Mouse (Mus musculus) liver, embryonic 15.5 days (tissue): ENCODE results near the gene Zdhhc22. TPM values are rescaled to one million over a fixed set of nuclear protein-coding genes. Genes with fewer than 3 reads are reported as not detected.

ENCODE experiments used
- ATAC-seq: fragments of 200-750 bp; cut with Nextera tagmentation; 2 replicates; pipeline ENCODE4 v1.8.0; 2017; ENCODE audit warnings: moderate number of reproducible peaks, mild to moderate bottlenecking, moderate library complexity; ENCODE audit not compliant: insufficient read depth
- H3K27ac ChIP-seq: fragments of 300-500 bp; sonication (generic); replicated peaks from 2 replicates; pipeline ENCODE4 v1.5.1; 2015; ENCODE audit warnings: mild to moderate bottlenecking, inconsistent platforms
- H3K27me3 ChIP-seq: fragments of 300-500 bp; sonication (generic); 2 replicates; pipeline ENCODE4 v1.6.1; 2015; ENCODE audit warnings: mild to moderate bottlenecking, inconsistent platforms
- H3K36me3 ChIP-seq: fragments of 300-500 bp; sonication (generic); replicated peaks from 2 replicates; pipeline ENCODE4 v1.6.1; 2015; ENCODE audit warnings: moderate library complexity, mild to moderate bottlenecking, inconsistent platforms
- H3K4me1 ChIP-seq: fragments of 300-500 bp; sonication (generic); replicated peaks from 2 replicates; pipeline ENCODE4 v1.6.1; 2015; ENCODE audit warnings: inconsistent platforms
- H3K4me2 ChIP-seq: fragments of 300-500 bp; sonication (generic); 2 replicates; pipeline ENCODE4 v1.6.1; 2015; ENCODE audit warnings: moderate library complexity, mild to moderate bottlenecking, inconsistent platforms
- H3K4me3 ChIP-seq: fragments of 300-500 bp; sonication (generic); replicated peaks from 2 replicates; pipeline ENCODE4 v1.5.1; 2015; ENCODE audit warnings: mild to moderate bottlenecking, inconsistent platforms
- H3K9ac ChIP-seq: fragments of 300-500 bp; sonication (generic); 2 replicates; pipeline ENCODE4 v1.6.1; 2015; ENCODE audit warnings: moderate library complexity, mild to moderate bottlenecking, inconsistent platforms
- H3K9me3 ChIP-seq: fragments of 300-500 bp; sonication (generic); replicated peaks from 2 replicates; pipeline ENCODE4 v1.6.1; 2016; ENCODE audit warnings: inconsistent platforms
- WGBS: fragments of 180-500 bp; shearing (Covaris S2); methylation state at CpG from one replicate; pipeline ENCODE4 v1.1.7; 2015; ENCODE audit warnings: mixed read lengths; ENCODE audit not compliant: insufficient replicate concordance; 5-methylcytosine and 5-hydroxymethylcytosine counted together
- polyA plus RNA-seq: library from polyadenylated mRNA; unstranded; fragments of >200 nt; fragmentation: Nextera tagmentation; extraction: Ambion mirVana; gene quantifications from 2 replicates; pipeline ENCODE4 v1.2.1, GENCODE M21; 2015

Gene Zdhhc22
- polyA plus RNA-seq, 1 experiment from 2014 or later, result 0.05 TPM

DNA sequence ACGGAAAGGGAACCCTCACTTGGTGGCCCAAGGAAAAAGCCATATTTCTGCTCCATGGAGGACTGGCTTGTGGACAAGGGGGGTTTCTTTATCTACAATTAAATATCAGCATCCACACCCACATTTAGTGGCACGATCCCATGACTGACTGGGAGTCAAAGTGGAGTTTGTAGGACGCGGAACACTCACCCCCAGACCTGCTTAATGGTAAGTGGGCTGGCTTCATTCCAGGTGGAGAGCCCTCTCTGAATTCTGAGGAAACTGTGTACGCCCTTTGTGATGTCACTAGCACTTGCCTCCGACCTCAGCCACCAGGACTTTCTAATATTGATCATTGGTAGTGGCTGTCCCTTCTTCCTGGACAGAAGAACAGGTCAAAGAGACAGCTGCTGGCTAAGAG, 30.8 kb upstream of the Zdhhc22 start, which contains the start of gene Tmem63c:
Gene Tmem63c, plus strand, starts transcription at position 301 of the 400 bp plus-strand sequence.
- 46% methylated on average over 6 of the region's 6 CpGs for whole genome bisulfite sequencing
- Histone ChIP-seq H3K4me1 (no peaks in the 10 kb centered on the region; the same call in 1 of the 2 replicates), H3K9me3 (no peaks in the 10 kb centered on the region), H3K36me3 (no peaks in the 10 kb centered on the region), H3K27me3 (peaks cover 21% of the 10 kb centered on the region), H3K4me3 (no peak within 1 kb of the TSS), H3K4me2 (no peak within 1 kb of the TSS), H3K9ac (no peak within 1 kb of the TSS), H3K27ac (no peak within 1 kb of the TSS)
- no peak for ATAC-seq

DNA sequence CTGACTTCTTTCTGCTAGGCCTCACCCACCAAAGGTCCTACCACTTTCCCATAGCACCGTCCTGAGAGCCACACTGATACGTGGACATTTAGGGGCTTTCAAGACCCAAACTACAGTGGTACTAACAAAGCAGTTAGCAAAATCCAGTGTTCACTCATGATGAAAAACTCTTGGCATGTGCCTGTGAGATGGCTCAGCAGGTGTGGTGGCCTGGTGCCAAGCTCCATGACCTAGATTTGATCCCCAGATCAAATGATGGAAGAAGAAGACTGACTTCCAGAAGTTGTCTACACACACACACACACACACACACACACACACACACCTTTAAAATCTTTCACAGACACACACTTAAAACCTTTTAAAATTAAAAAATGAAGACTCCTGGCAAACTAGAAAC, 28.5 kb upstream of the Zdhhc22 start:
- Histone ChIP-seq H3K9ac (no peak overlapping the region), H3K4me2 (no peak overlapping the region), H3K4me1 (no peaks in the 10 kb centered on the region), H3K36me3 (no peaks in the 10 kb centered on the region), H3K27ac (no peak overlapping the region), H3K4me3 (no peak overlapping the region), H3K27me3 (peaks cover 7% of the 10 kb centered on the region; the same call in 1 of the 2 replicates), H3K9me3 (no peaks in the 10 kb centered on the region)
- ATAC-seq, result no peak
- WGBS, result 73% methylated on average over 2 of the region's 2 CpGs

DNA sequence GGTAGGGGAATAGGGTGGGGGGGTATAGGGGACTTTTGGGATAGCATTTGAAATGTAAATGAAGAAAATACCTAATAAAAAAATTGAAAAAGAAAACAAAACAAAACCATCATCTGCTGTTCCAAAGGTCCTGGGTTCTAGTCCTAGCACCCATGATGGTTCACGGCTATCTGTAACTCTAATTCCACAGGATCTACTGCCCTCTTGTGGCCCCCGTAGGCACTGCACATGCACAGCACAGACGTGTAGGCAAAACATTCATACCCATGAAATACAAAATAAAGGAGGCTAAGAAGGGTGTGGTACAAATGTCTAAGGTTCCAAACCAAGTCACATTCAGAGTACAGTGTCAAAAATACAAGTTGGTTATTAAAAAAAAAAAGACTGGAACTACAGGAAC, 26.8 kb upstream of the Zdhhc22 start:
- H3K9ac ChIP-seq, result no peak overlapping the region
- H3K27me3 ChIP-seq, result peaks cover 7% of the 10 kb centered on the region; the same call in 1 of the 2 replicates
- H3K4me2 ChIP-seq, result no peak overlapping the region
- WGBS, result 25% methylated on average over 3 of the region's 3 CpGs
- H3K4me1 ChIP-seq, result no peaks in the 10 kb centered on the region
- H3K9me3 ChIP-seq, result no peaks in the 10 kb centered on the region
- ATAC-seq, result no peak
- no peak overlapping the region for H3K27ac ChIP-seq
- H3K36me3 ChIP-seq, result no peaks in the 10 kb centered on the region
- H3K4me3 ChIP-seq, result no peak overlapping the region

DNA sequence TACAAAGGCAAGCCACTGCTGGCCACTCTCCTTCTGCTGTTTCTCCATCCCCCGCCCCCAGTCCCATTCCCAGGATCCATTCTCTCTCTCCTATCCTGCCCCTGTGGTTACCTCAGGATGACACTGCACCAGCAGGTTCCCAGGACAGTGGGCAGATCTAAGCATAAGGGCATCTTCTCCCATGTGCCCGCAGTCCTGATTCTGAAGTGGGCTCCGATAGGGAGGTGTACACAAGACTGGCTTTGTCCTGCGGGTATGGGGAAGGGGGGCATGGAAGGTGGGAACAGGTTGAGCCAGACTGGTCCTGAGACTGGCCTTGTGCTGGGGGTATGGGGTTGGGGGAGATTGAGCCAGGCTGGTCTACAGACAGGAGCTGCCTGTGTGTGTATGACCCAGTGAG, 14.4 kb upstream of the Zdhhc22 start:
- 71% methylated on average over 4 of the region's 4 CpGs for WGBS
- no peak for ATAC-seq
- H3K27me3 ChIP-seq, result peaks cover 9% of the 10 kb centered on the region

DNA sequence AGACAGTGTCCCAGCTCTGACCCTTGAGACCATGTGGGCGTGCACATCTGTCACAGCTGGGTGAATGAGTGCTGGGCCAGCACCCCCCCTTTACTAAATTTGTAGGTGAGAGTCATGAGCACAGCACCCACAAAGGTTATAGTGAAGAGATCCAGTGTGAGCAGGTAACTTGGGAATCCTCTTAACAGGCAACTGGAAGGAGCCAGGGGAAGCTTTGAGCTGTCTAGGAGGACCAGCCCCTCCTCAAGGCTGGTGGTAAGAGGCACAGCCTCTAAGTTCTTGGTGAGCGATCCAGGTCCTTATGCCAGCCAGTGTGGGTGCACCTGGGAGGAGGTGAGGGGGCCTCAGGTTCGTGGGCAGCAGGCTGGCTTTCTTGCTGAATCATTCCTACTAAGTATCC, 13.4 kb upstream of the Zdhhc22 start:
- Histone ChIP-seq H3K9ac (no peak overlapping the region), H3K9me3 (no peaks in the 10 kb centered on the region), H3K4me2 (no peak overlapping the region), H3K27me3 (0 out of 2 replicates have a peak, but pooled peaks cover 5% of the 10 kb centered on the region), H3K36me3 (no peaks in the 10 kb centered on the region), H3K4me3 (no peak overlapping the region), H3K27ac (no peak overlapping the region), H3K4me1 (no peaks in the 10 kb centered on the region)
- WGBS, result 30% methylated on average over 3 of the region's 3 CpGs
- no peak for ATAC-seq

More for the DNA sequence above, 14.4 kb upstream of the Zdhhc22 start:
- H3K4me1 ChIP-seq, result no peaks in the 10 kb centered on the region
- H3K9me3 ChIP-seq, result no peaks in the 10 kb centered on the region
- no peak overlapping the region for H3K4me3 ChIP-seq
- no peak overlapping the region for H3K27ac ChIP-seq
- no peak overlapping the region for H3K9ac ChIP-seq
- no peaks in the 10 kb centered on the region for H3K36me3 ChIP-seq
- no peak overlapping the region for H3K4me2 ChIP-seq

DNA sequence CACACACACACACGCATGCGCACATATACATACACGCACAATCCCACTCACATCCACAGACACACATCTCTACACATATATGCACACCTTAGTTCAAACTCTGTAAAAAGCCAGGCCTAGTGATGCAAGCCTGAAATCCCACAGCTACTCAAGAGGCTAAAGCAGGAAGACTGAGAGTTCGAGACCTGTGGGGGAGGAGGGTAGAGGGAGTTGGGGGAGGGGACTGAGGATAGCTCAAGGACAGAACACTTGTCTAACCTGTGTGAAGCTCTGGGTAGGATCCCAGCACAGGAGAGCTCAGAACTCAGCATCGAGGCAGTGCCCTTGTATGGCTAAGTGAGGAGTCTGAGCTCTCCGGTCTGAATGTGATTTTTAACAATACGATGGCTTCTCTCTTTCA, 12.6 kb upstream of the Zdhhc22 start:
- 66% methylated on average over 7 of the region's 7 CpGs for WGBS
- H3K9ac ChIP-seq, result no peak overlapping the region
- ATAC-seq, result no peak
- H3K9me3 ChIP-seq, result no peaks in the 10 kb centered on the region
- no peak overlapping the region for H3K4me2 ChIP-seq
- H3K4me3 ChIP-seq, result no peak overlapping the region
- 0 out of 2 replicates have a peak, but pooled peaks cover 5% of the 10 kb centered on the region for H3K27me3 ChIP-seq
- no peaks in the 10 kb centered on the region for H3K4me1 ChIP-seq
- no peaks in the 10 kb centered on the region for H3K36me3 ChIP-seq
- no peak overlapping the region for H3K27ac ChIP-seq

DNA sequence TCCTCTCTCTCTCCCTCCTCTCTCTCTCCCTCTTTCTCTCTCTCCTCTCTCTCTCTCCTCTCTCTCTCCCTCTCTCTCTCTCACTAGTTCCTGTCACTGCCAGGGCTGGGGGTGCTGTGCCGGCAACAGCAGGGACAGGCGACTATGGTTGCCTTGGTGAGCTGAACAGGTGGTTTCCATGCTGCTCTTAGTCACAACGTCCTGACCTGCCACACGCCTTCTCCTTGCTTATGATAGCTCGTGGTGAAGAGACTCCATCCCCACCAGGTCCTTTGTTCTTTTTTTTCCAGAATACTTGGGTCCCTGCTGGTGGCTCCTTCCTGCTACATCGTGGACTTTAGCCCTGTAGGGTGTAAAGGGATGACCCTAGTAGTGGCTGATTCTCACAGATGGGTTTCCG, 12.0 kb upstream of the Zdhhc22 start:
- no peak for ATAC-seq
- H3K4me2 ChIP-seq, result no peak overlapping the region
- H3K4me1 ChIP-seq, result no peaks in the 10 kb centered on the region
- no peak overlapping the region for H3K9ac ChIP-seq
- WGBS, result 46% methylated on average over 7 of the region's 7 CpGs
- no peaks in the 10 kb centered on the region for H3K9me3 ChIP-seq
- H3K4me3 ChIP-seq, result no peak overlapping the region
- no peak overlapping the region for H3K27ac ChIP-seq
- H3K27me3 ChIP-seq, result 0 out of 2 replicates have a peak, but pooled peaks cover 5% of the 10 kb centered on the region
- H3K36me3 ChIP-seq, result no peaks in the 10 kb centered on the region

DNA sequence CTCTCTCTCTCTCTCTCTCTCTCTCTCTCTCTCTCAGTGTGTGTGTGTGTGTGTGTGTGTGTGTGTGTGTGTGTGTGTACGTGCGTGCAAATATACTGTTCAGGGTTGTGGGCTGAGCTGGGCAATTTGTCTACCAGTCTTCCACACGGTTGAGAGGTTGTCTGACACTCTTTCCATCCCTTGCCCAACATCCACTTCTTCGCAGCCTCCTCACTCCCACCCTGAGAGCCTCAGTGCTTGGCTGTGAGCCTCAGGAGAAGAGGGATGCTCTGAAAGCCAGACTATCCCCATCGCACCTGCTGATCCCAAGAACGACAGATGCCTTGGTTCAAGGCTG, 10.6 kb upstream of the Zdhhc22 start:
- no peak for ATAC-seq
- 0 out of 2 replicates have a peak, but pooled peaks cover under 1% of the 10 kb centered on the region for H3K27me3 ChIP-seq
- H3K4me1 ChIP-seq, result no peaks in the 10 kb centered on the region
- H3K9me3 ChIP-seq, result no peaks in the 10 kb centered on the region
- H3K9ac ChIP-seq, result no peak overlapping the region
- no peaks in the 10 kb centered on the region for H3K36me3 ChIP-seq
- H3K27ac ChIP-seq, result no peak overlapping the region
- H3K4me3 ChIP-seq, result no peak overlapping the region
- 40% methylated on average over 6 of the region's 6 CpGs for WGBS
- no peak overlapping the region for H3K4me2 ChIP-seq

DNA sequence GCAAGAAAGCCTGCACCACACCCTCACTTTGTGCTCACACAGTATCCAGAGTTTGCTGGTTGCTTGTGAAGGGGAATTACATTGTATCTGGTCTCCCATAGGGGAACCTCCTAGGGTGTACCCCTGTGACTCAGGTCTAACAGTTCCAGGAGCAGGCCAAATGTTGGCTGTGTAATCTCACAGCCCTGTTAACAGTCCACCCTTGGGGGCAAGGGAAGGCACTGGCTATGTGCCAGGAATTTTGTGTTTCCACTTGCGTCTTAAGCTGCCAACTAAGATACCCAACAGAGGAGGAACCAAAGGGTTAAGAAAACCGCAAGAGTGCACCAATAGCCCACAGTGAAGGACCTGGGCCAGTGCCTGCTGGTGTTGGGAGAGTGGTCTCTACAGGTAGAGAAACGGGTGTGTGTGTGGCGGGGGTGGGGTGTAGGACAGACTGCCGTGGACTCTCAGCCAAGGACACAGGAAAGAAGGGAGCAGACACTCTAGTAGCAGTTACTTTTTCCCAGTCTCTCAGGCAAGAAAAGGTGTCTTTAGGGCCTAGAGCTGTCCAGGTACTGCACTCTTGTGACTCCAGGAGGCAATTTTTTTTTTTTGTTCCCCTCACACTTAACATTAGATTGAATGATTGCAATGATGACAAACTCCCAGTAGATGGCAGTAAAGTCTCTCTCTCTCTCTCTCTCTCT, 10.1 kb upstream of the Zdhhc22 start:
- H3K4me1 ChIP-seq, result no peaks in the 10 kb centered on the region
- H3K4me3 ChIP-seq, result no peak overlapping the region
- H3K36me3 ChIP-seq, result no peaks in the 10 kb centered on the region
- ATAC-seq, result no peak
- WGBS, result 49% methylated on average over 5 of the region's 5 CpGs
- H3K27ac ChIP-seq, result no peak overlapping the region
- H3K9ac ChIP-seq, result no peak overlapping the region
- H3K27me3 ChIP-seq, result no peaks in the 10 kb centered on the region
- H3K4me2 ChIP-seq, result no peak overlapping the region
- no peaks in the 10 kb centered on the region for H3K9me3 ChIP-seq

DNA sequence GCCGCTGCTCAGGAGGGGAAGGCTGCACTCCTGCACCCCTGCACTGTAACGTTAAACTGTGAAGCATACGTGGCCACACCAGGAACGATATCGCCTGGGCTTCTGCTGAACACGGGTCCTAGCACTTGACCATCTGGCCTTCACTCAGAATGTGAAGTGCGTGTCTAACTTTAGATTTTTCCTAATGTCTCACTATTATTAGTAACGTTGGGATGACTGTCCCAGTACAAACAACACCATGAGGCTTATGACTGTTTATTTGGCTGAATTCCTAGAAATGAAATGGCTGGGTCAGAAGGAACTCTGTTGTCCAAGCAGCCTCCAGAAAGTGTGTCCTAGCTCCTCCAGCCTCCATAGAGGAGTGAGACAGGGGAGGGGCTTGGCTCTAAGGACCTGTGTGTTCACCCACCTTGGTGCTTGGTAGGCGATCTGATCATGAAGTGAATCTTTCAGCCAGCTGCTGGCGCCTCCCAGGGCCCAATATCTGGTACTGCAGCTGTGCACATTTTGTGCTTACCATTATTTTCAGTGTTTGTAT, 9.1 kb upstream of the Zdhhc22 start:
- no peak overlapping the region for H3K4me3 ChIP-seq
- H3K9ac ChIP-seq, result no peak overlapping the region
- no peak for ATAC-seq
- no peaks in the 10 kb centered on the region for H3K36me3 ChIP-seq
- H3K27ac ChIP-seq, result no peak overlapping the region
- H3K4me2 ChIP-seq, result no peak overlapping the region
- H3K9me3 ChIP-seq, result no peaks in the 10 kb centered on the region
- H3K27me3 ChIP-seq, result no peaks in the 10 kb centered on the region; the same call in 1 of the 2 replicates
- WGBS, result 56% methylated on average over 10 of the region's 10 CpGs
- no peaks in the 10 kb centered on the region for H3K4me1 ChIP-seq

DNA sequence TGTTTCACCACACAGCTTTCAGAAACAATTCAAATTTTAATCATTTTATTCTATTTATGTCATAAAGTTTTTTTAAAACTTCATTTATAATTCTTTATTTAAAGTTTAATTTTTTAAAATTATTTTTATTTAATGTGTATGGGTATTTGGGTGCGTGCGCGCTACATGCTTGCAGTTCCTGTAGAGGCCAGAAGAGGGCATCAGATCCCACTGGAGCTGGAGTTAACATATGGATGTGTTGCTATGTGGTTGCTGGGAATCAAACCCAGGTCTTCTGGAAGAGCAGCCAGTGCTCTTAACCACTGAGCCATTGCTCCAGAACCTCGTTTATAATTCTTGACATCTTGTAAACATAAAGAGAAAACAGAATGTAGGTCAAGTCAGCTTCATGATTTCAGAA, 8.5 kb upstream of the Zdhhc22 start:
- H3K4me2 ChIP-seq, result no peak overlapping the region
- no peaks in the 10 kb centered on the region for H3K4me1 ChIP-seq
- no peaks in the 10 kb centered on the region for H3K36me3 ChIP-seq
- H3K4me3 ChIP-seq, result no peak overlapping the region
- no peak overlapping the region for H3K9ac ChIP-seq
- 78% methylated on average over 4 of the region's 4 CpGs for WGBS
- no peaks in the 10 kb centered on the region for H3K9me3 ChIP-seq
- H3K27ac ChIP-seq, result no peak overlapping the region
- no peaks in the 10 kb centered on the region; the same call in 1 of the 2 replicates for H3K27me3 ChIP-seq
- no peak for ATAC-seq

DNA sequence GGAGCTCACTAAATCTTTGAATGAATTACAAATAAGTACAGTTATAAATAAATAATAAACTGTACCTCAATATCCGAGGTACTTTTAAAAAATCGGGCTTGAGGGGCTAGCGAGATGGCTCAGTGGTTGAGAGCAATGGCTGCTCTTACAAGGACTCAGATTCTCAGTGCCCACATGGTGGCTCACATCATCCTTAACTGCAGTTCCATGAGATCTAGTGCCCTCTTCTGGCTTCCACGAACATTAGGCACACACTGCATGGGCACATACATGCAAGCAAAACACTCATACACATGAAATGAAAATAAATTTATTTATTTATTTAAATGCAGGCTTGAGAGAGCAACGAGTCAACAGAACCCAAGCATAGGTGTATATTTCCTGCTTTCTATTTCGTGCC, 5.7 kb upstream of the Zdhhc22 start:
- Histone ChIP-seq H3K27ac (no peak overlapping the region), H3K27me3 (peaks cover 21% of the 10 kb centered on the region), H3K4me3 (no peak overlapping the region), H3K4me1 (no peaks in the 10 kb centered on the region), H3K9me3 (no peaks in the 10 kb centered on the region), H3K36me3 (no peaks in the 10 kb centered on the region), H3K9ac (no peak overlapping the region), H3K4me2 (no peak overlapping the region)
- no peak for ATAC-seq
- 45% methylated on average over 6 of the region's 6 CpGs for WGBS
